In the genomic region with DNA sequence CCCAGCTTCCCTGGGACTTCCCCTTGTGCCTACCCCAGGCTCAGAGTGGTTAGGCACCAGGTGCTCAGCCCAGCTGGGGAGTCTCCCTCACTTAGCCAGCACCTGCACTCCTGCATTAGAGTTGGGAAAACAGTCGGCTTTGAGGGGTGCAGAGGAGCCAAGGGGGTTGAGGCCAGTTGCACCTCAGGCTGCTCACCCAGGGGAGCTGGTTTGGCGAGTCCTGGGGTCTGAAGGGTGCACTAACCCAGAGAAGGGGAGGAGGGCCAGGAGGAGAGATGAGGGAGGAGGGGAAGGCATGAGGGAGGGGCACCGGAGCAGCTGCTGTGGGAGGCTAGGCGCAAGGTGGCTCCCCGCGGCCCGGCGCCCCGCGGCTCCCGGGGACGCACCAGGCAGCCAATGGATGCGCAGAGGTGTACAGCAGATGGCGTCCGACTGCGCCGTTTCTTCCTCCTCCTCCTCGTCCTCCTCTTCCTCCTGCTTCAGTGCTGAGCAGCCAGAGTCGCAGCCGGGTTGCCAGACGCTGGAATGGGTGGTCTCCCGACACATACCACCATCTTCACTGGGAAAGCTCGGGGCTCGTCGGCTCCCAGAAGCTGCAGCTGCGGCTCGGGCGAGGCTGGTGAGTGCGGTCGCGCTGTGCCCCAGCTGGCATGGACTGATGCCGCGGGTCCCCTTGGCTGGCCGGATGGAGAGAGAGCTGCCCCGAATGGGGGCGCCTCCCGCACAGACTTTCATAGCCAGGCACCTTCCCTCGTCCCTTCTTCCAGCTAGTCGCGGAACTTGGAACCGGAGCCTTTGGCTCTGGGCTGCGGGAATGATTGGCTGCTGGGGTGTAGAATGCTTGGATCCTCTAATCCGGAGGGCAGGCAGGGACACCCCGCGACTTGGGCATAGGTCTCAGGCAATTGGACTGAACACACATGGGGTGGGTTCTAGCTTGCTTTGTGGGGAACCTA, we compare ENCODE assay signal across 8 mouse cellular contexts. TPM values are rescaled to one million over a fixed set of nuclear protein-coding genes. Genes with fewer than 3 reads are reported as not detected.
DNase-seq lines count a peak whose midpoint lies in the region; ATAC-seq lines count a peak whose summit lies in the region.

Gene Thsd7b, plus strand, starts transcription at position 321 of the 956 bp plus-strand sequence.

- H3K4me3 ChIP-seq in embryonic facial prominence, embryonic 12.5 days: peak within 1 kb of the TSS; percentile 56
- peak within 1 kb of the TSS; percentile 58 for H3K4me3 ChIP-seq in hindbrain, embryonic 12.5 days
- H3K4me3 ChIP-seq in limb, embryonic 11.5 days (ENCODE audit: low read depth, low read length): peak within 1 kb of the TSS; percentile 37

- peaks cover 5% of the 10 kb centered on the region; the same call in 1 of the 2 replicates for H3K4me1 ChIP-seq in embryonic facial prominence, embryonic 12.5 days
- H3K4me1 ChIP-seq in hindbrain, embryonic 12.5 days: peaks cover 11% of the 10 kb centered on the region
- no peaks in the 10 kb centered on the region; the same call in 1 of the 2 replicates for H3K4me1 ChIP-seq in limb, embryonic 11.5 days (ENCODE audit: control insufficient read depth, insufficient read depth, low read length)

- no peak within 1 kb of the TSS for H3K27ac ChIP-seq in embryonic facial prominence, embryonic 12.5 days
- peak within 1 kb of the TSS; percentile 55 for H3K27ac ChIP-seq in hindbrain, embryonic 12.5 days
- no peak within 1 kb of the TSS for H3K27ac ChIP-seq in limb, embryonic 11.5 days (replicated peaks; ENCODE audit: low read depth, low read length)

- H3K4me2 ChIP-seq in embryonic facial prominence, embryonic 12.5 days (replicated peaks): peak within 1 kb of the TSS; percentile 87
- peak within 1 kb of the TSS; percentile 88 for H3K4me2 ChIP-seq in hindbrain, embryonic 12.5 days (replicated peaks)
- peak within 1 kb of the TSS; percentile 85 for H3K4me2 ChIP-seq in limb, embryonic 11.5 days (ENCODE audit: low read depth, severe bottlenecking)

- peak within 1 kb of the TSS; percentile 52; the same call in 1 of the 2 replicates for H3K9ac ChIP-seq in embryonic facial prominence, embryonic 12.5 days
- peak within 1 kb of the TSS; percentile 64 for H3K9ac ChIP-seq in hindbrain, embryonic 12.5 days
- no peak within 1 kb of the TSS; the same call in 1 of the 2 replicates for H3K9ac ChIP-seq in limb, embryonic 11.5 days (ENCODE audit: low read length)

- H3K27me3 ChIP-seq in embryonic facial prominence, embryonic 12.5 days: peaks cover 40% of the 10 kb centered on the region
- H3K27me3 ChIP-seq in hindbrain, embryonic 12.5 days: peaks cover 19% of the 10 kb centered on the region
- peaks cover 24% of the 10 kb centered on the region for H3K27me3 ChIP-seq in limb, embryonic 11.5 days (ENCODE audit: control insufficient read depth, insufficient read depth, low read length)

- H3K9me3 ChIP-seq in embryonic facial prominence, embryonic 12.5 days: no peaks in the 10 kb centered on the region
- H3K9me3 ChIP-seq in hindbrain, embryonic 12.5 days (replicated peaks): no peaks in the 10 kb centered on the region
- H3K9me3 ChIP-seq in limb, embryonic 11.5 days (ENCODE audit: control insufficient read depth, low read length): no peaks in the 10 kb centered on the region

- peak; percentile 75 for ATAC-seq in embryonic facial prominence, embryonic 12.5 days (ENCODE audit: insufficient number of reproducible peaks, insufficient read depth, low FRiP score, low TSS enrichment)
- ATAC-seq in hindbrain, embryonic 12.5 days (ENCODE audit: low FRiP score): peak; percentile 89
- ATAC-seq in limb, embryonic 11.5 days (ENCODE audit: insufficient number of reproducible peaks, low FRiP score, low TSS enrichment, low read depth): peak; percentile 67; the same call in 1 of the 2 replicates
- ATAC-seq in erythroblast, adult 5-6 weeks (replicated peaks; ENCODE audit: low FRiP score, poor library complexity, severe bottlenecking): no peak

- H3K36me3 ChIP-seq in embryonic facial prominence, embryonic 12.5 days: no peaks in the 10 kb centered on the region
- H3K36me3 ChIP-seq in hindbrain, embryonic 12.5 days: no peaks in the 10 kb centered on the region
- H3K36me3 ChIP-seq in limb, embryonic 11.5 days (ENCODE audit: control insufficient read depth, insufficient read depth, low read length): no peaks in the 10 kb centered on the region

- WGBS in embryonic facial prominence, embryonic 12.5 days: 1% methylated on average over 44 of the region's 45 CpGs
- under 1% methylated on average over 43 of the region's 45 CpGs for WGBS in hindbrain, embryonic 12.5 days
- WGBS in limb, embryonic 11.5 days: under 1% methylated on average over 45 of the region's 45 CpGs

- peak; percentile 23 for DNase-seq in ovary, postnatal 36 days (ENCODE audit: low spot score)
- DNase-seq in ovary, postnatal 14 days (ENCODE audit: low spot score): no peak
- peak; percentile 48 for DNase-seq in limb, embryonic 11.5 days (ENCODE audit: low spot score)
- peak; percentile 6 for DNase-seq in retina, postnatal 7 days (ENCODE audit: low read depth, low spot score)
- DNase-seq in kidney, postnatal 14 days: no peak

RNA-seq across cellular contexts. Expression of gene Thsd7b, which starts in this region (rescaled TPM):
- polyA plus RNA-seq in embryonic facial prominence, embryonic 12.5 days (2016; fragmentation: Nextera tagmentation; extraction: Ambion mirVana): 14.1 and 14.9 TPM in 2 replicates
- 14.7 and 15.8 TPM in 2 replicates for polyA plus RNA-seq in hindbrain, embryonic 12.5 days (2016; fragmentation: Nextera tagmentation; extraction: Ambion mirVana)
- 0.40 and 0.60 TPM in 2 replicates for polyA plus RNA-seq in limb, embryonic 11.5 days (2014; fragmentation: Nextera tagmentation; extraction: Ambion mirVana)
- total RNA-seq in erythroblast, adult 5-6 weeks (2015; ENCODE audit: low replicate concordance): 1.9 TPM in 1 of 2 replicates, not detected in the other
- 0.43 and 1.5 TPM in 2 replicates for total RNA-seq in erythroblast, adult 5-6 weeks (2017; ENCODE audit: low replicate concordance)

Comparison
In these comparisons a context has a peak if more than half of its experiments do, and no peak if none do; other contexts are left out.
1. DNase-seq: peak in ovary, postnatal 36 days (single experiment) and retina, postnatal 7 days (single experiment); none in ovary, postnatal 14 days (single experiment) and kidney, postnatal 14 days (single experiment).
2. Peak in DNase-seq, ATAC-seq, H3K4me3 ChIP-seq and H3K4me2 ChIP-seq in limb, embryonic 11.5 days; RNA of the gene not detected or under 1 TPM.
3. Peak in every context shown above with its lines, with median percentiles within 50 percentile points of each other: H3K4me2 ChIP-seq and H3K4me3 ChIP-seq.